Mouse (Mus musculus): ENCODE results near the gene Fez2.

Fez2 gene

GRCm38 (mm10) chr17:78366070-78366469 is 51.9 kb downstream of the Fez2 start:
- DNase-seq (ENCODE audit: low spot score), result no peak

DNA sequence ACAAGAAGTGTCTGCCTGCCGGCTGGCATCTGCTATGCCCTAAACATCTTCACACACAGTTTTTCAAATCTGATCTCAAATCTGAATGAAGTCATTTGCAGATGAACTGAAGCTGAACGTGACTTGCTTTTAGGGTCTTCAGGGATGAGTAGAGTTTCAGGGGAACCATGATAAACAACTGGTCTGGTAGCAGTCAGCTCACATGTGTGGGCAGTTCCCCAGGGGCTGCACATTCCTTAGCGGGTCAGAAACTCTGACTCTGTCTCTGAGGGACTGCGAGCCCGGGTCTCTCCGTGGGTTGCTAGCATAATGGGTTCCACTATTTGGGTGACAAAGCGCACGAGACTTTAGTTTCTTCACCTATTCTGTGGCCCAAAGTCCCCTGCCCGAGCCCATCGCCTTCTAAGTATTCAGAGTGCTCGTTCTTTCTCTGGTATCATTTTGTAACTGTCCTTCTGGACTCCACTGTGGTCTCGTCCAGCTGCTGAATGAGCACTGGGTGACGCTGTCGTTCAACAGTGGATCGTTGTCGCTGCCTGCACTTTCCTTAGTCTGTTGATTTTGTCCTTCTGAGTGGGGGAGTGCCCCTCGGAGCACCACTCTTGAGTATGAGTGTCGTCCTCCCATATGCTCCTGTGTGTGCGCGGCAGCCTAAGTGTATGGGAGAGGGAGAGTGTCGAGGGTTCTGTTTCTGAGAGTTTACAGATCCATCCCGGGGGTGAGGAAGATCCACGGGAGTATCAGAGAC is 53.2 kb downstream of the Fez2 start:
- DNase-seq (ENCODE audit: low spot score), result no peak

DNA sequence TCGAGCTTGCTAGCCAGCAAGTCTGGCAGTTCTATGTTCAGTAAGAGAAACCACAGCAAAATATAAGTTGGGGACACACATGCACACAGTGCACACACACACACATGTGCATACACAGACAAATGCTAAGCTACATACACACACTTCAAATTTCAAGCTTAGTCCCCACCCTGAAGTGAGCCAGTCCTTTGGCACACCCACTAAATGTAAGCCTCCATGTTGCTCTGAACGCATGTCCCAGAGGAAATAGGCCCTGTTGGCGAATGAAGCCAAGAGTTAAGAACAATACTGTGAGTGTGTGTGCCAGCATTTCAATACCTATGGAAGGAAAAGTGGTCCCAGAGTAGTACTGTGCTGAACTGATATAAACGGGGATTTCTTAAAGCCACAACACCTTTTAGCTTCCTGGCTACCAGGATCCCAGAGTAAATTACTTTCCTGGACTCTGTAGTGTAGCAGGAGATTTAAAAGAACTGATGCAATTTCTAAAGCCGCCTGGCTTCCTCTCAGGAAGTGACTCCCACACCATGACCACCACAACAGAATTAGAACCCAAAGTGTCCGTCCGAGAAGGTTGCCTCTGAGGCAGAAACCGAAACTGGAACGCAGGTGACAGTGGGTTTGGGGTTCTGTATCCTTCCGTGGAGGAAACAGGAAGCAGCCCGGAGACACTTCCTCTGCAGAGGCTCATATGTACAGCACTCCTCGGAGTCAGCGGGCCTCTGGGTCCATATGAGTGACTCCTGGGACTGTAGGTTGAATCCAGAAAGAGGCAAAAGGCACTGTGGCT is 55.8 kb downstream of the Fez2 start:
- no peak for DNase-seq (ENCODE audit: low spot score)

DNA sequence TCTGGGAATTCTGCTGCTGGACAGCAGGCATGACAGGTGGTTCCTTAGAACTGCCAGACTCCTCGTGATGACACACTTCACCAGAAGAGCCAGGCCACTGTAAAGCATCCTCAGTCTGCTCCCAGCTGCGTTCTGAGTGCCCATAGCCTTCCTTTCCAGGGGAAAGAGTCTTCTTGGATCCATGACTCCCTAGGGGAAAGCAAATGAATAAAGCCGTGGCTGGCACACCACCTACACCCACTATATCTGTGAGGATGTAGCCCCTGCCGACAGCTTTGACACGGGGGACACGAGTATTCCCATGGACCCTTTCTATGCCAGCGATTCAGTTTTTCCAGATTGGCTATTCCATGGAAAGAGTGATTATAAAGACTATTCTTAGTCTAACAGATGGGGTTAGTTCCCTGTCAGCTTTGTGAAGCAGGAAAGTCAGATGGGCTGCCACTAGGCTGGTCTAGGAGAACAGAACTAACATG is 59.7 kb downstream of the Fez2 start:
- DNase-seq (ENCODE audit: low spot score), result no peak

DNA sequence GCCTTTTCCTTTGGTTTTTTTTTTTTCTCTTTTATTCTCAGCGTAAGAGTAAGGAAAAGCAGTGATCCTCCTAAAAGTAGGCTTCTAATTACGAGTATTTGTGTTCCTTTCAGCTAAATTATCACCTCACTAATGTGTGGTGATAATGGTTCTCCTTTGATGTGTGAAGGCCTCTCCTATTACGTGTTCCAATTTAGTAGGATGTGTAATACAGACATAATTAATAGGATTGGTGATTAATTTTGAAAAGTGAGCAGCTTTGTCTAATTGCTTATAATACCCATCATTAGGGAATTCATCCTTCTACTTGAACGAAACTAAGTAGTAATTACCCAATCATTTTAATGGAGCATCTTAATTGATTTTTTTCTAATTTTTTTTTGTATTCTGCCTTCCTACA is 60.2 kb downstream of the Fez2 start:
- DNase-seq (ENCODE audit: low spot score), result no peak

DNA sequence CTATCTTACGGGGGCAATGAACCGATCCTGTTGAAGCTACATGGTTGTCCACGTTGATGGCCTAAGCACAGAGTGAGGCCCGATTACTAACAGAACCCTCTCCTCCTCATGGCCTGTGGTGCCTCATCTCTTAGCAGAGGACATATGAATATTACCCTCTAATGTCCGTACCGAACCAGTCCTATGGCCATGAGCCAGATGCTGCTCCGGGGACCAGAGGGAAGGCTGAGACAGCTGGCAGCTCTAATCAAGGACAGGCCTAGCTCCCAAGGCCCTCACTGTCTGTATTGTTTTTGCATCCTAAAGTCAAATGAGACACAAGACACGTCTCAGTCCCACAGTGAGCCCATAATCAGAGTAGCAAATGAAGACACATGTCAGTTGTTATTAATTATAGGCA is 62.3 kb downstream of the Fez2 start:
- no peak for DNase-seq (ENCODE audit: low spot score)

DNA sequence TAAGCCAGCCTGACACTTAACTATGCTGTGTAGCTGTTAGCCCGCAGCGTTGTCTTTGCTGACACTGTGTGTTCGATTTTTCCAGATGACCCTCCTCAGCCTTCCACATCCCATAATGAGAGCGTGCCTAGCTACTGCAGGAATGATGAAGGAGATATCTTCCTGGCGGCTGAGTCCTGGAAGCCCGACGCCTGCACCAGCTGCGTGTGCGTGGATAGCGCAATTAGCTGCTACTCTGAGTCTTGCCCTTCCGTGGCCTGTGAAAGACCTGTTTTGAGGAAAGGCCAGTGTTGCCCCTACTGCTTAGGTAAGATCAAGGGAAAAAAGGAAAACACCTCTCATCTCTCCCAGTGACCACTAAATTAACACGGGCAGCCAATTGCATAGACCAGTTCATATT is 63.1 kb downstream of the Fez2 start:
- DNase-seq (ENCODE audit: low spot score), result no peak

DNA sequence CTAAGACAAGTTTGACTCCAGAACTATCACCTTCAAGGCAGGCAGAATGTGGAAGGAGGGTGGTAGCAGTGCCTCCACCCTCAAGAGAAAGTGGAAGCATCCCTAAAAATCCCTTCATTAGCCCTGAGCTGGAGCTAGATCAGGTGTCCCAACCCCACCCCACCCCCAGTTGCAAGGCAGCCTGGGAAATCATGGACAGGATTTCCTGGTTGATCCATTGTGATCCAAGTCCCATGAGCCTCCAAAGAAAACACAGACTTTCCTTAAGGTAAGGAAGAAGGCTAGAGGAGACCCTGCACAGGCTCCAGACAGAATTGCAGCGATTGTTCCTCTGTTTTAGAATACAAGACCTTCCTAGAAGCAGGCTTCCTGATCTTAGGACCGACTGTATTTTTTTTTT is 63.5 kb downstream of the Fez2 start:
- DNase-seq (ENCODE audit: low spot score), result no peak

DNA sequence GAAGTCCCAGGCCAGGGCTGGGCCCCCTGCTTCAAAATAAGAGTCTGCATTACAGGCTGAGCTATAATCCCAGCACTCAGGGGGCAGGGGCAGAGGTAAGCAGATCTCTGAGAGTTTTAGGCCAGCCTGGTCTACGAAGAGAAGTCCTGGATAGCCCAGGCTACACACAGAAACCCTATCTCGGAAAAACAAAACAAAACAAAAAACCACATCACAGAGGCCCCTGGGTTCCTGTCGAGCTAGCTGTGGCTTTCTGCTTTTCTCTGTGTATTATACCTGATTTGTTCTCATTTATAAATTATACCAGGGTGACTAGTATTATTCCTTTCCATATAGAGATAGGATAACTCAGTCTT is 65.5 kb downstream of the Fez2 start:
- no peak for DNase-seq (ENCODE audit: low spot score)

GRCm38 (mm10) chr17:78351676-78352499 is 66.1 kb downstream of the Fez2 start:
- peak; percentile 39 for DNase-seq (ENCODE audit: low spot score)

DNA sequence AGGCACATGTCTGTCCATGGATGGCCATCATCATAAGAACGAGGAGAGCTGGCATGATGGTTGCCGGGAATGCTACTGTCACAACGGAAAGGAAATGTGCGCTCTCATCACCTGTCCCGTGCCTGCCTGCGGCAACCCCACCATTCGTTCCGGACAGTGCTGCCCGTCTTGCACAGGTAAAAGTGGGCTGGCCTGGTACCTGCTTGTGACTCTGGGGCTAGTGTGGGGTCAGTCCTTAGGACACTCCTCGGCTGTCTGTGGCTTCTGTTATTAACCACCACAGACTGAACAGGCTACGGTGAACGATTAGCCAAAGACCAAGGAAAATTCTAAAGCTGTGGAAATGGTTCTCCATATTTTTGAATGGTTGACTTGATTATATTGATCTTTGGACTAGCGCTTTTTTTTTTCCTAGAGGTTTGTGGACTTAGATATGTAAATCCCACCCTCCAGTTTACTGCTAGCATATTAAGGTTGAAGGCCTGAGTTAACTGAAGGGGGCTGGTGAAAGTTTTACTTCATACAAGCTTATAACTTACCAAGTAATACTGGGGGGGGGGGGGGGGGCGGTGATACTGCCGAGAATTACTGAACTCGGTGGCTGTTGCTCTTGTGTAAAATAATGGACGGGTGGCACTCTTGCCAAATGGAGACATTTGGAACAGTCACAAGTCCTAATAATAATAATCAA is 70.7 kb downstream of the Fez2 start:
- DNase-seq (ENCODE audit: low spot score), result no peak

- DNase-seq (ENCODE audit: low spot score), result no peak
Observed at GRCm38 (mm10) chr17:78343688-78344087, 74.3 kb downstream of the Fez2 start.

DNA sequence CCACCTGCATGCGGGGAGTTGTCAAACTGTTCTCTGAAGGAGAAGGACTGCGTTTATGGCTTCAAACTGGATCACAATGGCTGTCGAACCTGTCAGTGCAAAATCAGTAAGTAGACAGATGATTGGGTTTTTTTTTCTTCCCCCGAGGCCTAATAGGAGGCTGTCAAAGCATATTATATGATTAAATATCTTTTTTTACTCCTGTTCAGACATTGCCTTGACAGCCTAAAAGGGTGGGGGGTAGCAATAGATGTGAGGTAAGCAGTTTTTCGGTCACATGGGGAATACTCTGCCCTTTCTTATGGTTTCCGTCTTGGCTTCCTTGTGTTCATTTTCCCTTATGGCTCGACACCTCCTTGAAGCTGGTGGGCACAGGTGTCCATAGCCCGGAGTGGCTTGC is 82.7 kb downstream of the Fez2 start:
- DNase-seq (ENCODE audit: low spot score), result no peak

- no peak for DNase-seq (ENCODE audit: low spot score)
Observed at GRCm38 (mm10) chr17:78333275-78333674, 84.7 kb downstream of the Fez2 start.

- no peak for DNase-seq (ENCODE audit: low spot score)
Observed at GRCm38 (mm10) chr17:78331438-78331837, 86.5 kb downstream of the Fez2 start.

GRCm38 (mm10) chr17:78328287-78328686 is 89.7 kb downstream of the Fez2 start:
- DNase-seq (ENCODE audit: low spot score), result peak; percentile 33

- DNase-seq (ENCODE audit: low spot score), result no peak
Observed at GRCm38 (mm10) chr17:78327187-78327586, 90.8 kb downstream of the Fez2 start.

DNA sequence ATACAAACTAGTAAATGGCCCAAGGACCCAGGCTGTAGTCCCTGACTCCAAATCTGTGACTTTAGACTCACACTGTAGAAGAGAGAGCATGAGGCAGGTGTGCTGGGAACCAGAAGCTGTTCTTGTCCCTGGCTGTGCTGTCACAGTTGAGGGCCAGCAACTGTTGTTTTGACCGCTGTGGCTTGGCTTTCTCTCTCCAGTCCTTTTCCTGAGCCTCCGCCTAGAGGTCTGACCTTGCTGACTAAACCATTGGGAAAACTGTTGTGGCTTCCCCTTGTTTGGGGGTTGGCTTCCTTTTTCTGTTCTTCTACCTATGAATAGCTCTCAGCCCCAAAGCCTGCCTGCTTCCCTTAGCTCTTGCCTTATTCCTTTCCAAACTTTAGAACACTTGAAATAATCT is 91.6 kb downstream of the Fez2 start:
- no peak for DNase-seq (ENCODE audit: low spot score)

GRCm38 (mm10) chr17:78325761-78326332 is 92.1 kb downstream of the Fez2 start:
- DNase-seq (ENCODE audit: low spot score), result no peak

GRCm38 (mm10) chr17:78322369-78323335 is 95.3 kb downstream of the Fez2 start:
- DNase-seq (ENCODE audit: low spot score), result peak; percentile 35

All from yolk sac, embryonic 10.5 days (tissue).